Mouse (Mus musculus) E14TG2a.4 (cell line): Measurements from ENCODE around the gene Aifm3.

Experiments used
- CTCF ChIP-seq: conservative IDR thresholded peaks from 2 replicates; pipeline ENCODE4 v1.5.1; 2014; ENCODE audit warnings: low read length
- POU5F1 ChIP-seq: IDR thresholded peaks from 2 replicates; pipeline ENCODE4 v1.6.1; 2014; ENCODE audit warnings: low read length, borderline replicate concordance

GRCm38 (mm10) chr16:17461596-17461995 is 27.8 kb upstream of the Aifm3 start:
- TF ChIP-seq CTCF = no peak
- TF ChIP-seq POU5F1 = no peak
